8 mouse cellular contexts compared by ENCODE assay signal in genomic region chr3:151775089-151775488, GRCm38 (mm10). TPM values are rescaled to one million over a fixed set of nuclear protein-coding genes. Genes with fewer than 3 reads are reported as not detected.
DNase-seq lines count a peak whose midpoint lies in the region; ATAC-seq lines count a peak whose summit lies in the region.
"Had no signal": no experiment of that assay in that cellular context is flagged by ENCODE, and none has a peak within 500 bp of the region (broad histone marks: within the 10 kb centered on the region; RNA-seq: fewer than 3 reads in every experiment).

No protein-coding gene starts in this region.

- H3K27ac ChIP-seq in limb, embryonic 13.5 days: no peak overlapping the region
- H3K27ac ChIP-seq in limb, embryonic 10.5 days: no peak overlapping the region
- no peak overlapping the region for H3K27ac ChIP-seq in midbrain, embryonic 16.5 days (ENCODE audit: low read length)

- no peaks in the 10 kb centered on the region for H3K27me3 ChIP-seq in limb, embryonic 13.5 days
- H3K27me3 ChIP-seq in limb, embryonic 10.5 days (ENCODE audit: low read depth, poor library complexity, severe bottlenecking): no peaks in the 10 kb centered on the region
- no peaks in the 10 kb centered on the region for H3K27me3 ChIP-seq in midbrain, embryonic 16.5 days (ENCODE audit: control insufficient read depth, insufficient read depth, low read depth, low read length)

- H3K4me1 ChIP-seq in limb, embryonic 13.5 days: no peaks in the 10 kb centered on the region
- no peaks in the 10 kb centered on the region for H3K4me1 ChIP-seq in limb, embryonic 10.5 days
- H3K4me1 ChIP-seq in midbrain, embryonic 16.5 days (ENCODE audit: control insufficient read depth, insufficient read depth, low read length): no peaks in the 10 kb centered on the region

- no peaks in the 10 kb centered on the region for H3K9me3 ChIP-seq in limb, embryonic 13.5 days
- no peaks in the 10 kb centered on the region for H3K9me3 ChIP-seq in limb, embryonic 10.5 days (replicated peaks)
- no peaks in the 10 kb centered on the region for H3K9me3 ChIP-seq in midbrain, embryonic 16.5 days (replicated peaks; ENCODE audit: control insufficient read depth, low read length, poor library complexity, severe bottlenecking)

- intact Hi-C loops in gastrocnemius, postnatal 14 days (cut with DNase I; ENCODE audit: low total_unique reads): no loop called here

- H3K4me3 ChIP-seq in limb, embryonic 13.5 days: no peak overlapping the region
- no peak overlapping the region for H3K4me3 ChIP-seq in limb, embryonic 10.5 days
- H3K4me3 ChIP-seq in midbrain, embryonic 16.5 days (ENCODE audit: low read depth, low read length): no peak overlapping the region

- 70% methylated on average over 4 of the region's 4 CpGs for WGBS in limb, embryonic 13.5 days
- 78% methylated on average over 4 of the region's 4 CpGs for WGBS in limb, embryonic 10.5 days
- 84% methylated on average over 4 of the region's 4 CpGs for WGBS in midbrain, embryonic 16.5 days

- H3K4me2 ChIP-seq in limb, embryonic 13.5 days (replicated peaks): no peak overlapping the region
- no peak overlapping the region for H3K4me2 ChIP-seq in midbrain, embryonic 16.5 days (ENCODE audit: low read length)

- 0 out of 2 replicates have a peak, but pooled peaks have one; percentile 11 for ATAC-seq in limb, embryonic 13.5 days (ENCODE audit: low FRiP score, low read depth)
- ATAC-seq in midbrain, embryonic 16.5 days: no peak

- H3K36me3 ChIP-seq in limb, embryonic 13.5 days: no peaks in the 10 kb centered on the region
- H3K36me3 ChIP-seq in limb, embryonic 10.5 days: no peaks in the 10 kb centered on the region
- no peaks in the 10 kb centered on the region for H3K36me3 ChIP-seq in midbrain, embryonic 16.5 days (ENCODE audit: control insufficient read depth, insufficient read depth, low read length)

- DNase-seq in limb, embryonic 10.5 days (ENCODE audit: low spot score): no peak
- DNase-seq in adrenal gland, postnatal 36 days: peak; percentile 18 to 52
- peak; percentile 18 for DNase-seq in gastrocnemius, postnatal 14 days
- peak; percentile 4 to 9 for DNase-seq in left cerebral cortex, adult 8-10 months (ENCODE audit: low spot score in 2 of 2)
- DNase-seq in right cerebral cortex, postnatal 4 days: peak; percentile 32

- H3K9ac ChIP-seq in limb, embryonic 13.5 days: no peak overlapping the region
- H3K9ac ChIP-seq in midbrain, embryonic 16.5 days (ENCODE audit: low read depth, low read length): no peak overlapping the region

RNA-seq across cellular contexts. Expression of gene Ifi44l, which starts 12.4 kb away (rescaled TPM):
- not detected in 2 replicates for polyA plus RNA-seq in limb, embryonic 13.5 days (2015; fragmentation: Nextera tagmentation; extraction: Ambion mirVana)
- not detected in 2 replicates for polyA plus RNA-seq in limb, embryonic 10.5 days (2016; fragmentation: Nextera tagmentation; extraction: Ambion mirVana)
- not detected for total RNA-seq in adrenal gland, postnatal 36 days (2021)
- not detected for total RNA-seq in gastrocnemius, postnatal 14 days (2021)
- not detected for total RNA-seq in left cerebral cortex, adult 8-10 months (2022)
- polyA plus RNA-seq in midbrain, embryonic 16.5 days (2015; fragmentation: Nextera tagmentation; extraction: Ambion mirVana): not detected in 2 replicates
- total RNA-seq: neutrophil, adult 5-6 weeks had no signal

RNA-seq across cellular contexts. Expression of gene Ifi44, which starts 25.3 kb away (rescaled TPM):
- polyA plus RNA-seq in limb, embryonic 13.5 days (2015; fragmentation: Nextera tagmentation; extraction: Ambion mirVana): 0.48 and 0.51 TPM in 2 replicates
- polyA plus RNA-seq in limb, embryonic 10.5 days (2016; fragmentation: Nextera tagmentation; extraction: Ambion mirVana): not detected in 2 replicates
- 1 to 10 TPM; 6.1 to 8.6 TPM for total RNA-seq in adrenal gland, postnatal 36 days (2021)
- total RNA-seq in gastrocnemius, postnatal 14 days (2021): not detected
- under 1 TPM in 2 of 4 experiments, not detected in 2; 0.12 to 0.39 TPM for total RNA-seq in left cerebral cortex, adult 8-10 months (2022)
- polyA plus RNA-seq in midbrain, embryonic 16.5 days (2015; fragmentation: Nextera tagmentation; extraction: Ambion mirVana): 0.36 and 0.41 TPM in 2 replicates
- total RNA-seq: neutrophil, adult 5-6 weeks had no signal

Comparison
In these comparisons a context has a peak if more than half of its experiments do, and no peak if none do; other contexts are left out.
1. RNA of gene Ifi44, which starts 25.3 kb away (total RNA-seq): 6.1 to 8.6 TPM in adrenal gland, postnatal 36 days; 0.12 to 0.39 TPM in left cerebral cortex, adult 8-10 months and not detected in gastrocnemius, postnatal 14 days; every median in the first group is over 4 times any median in the second.